Mouse (Mus musculus) liver, embryonic 13.5 days (tissue): ENCODE measurements at regions not wholly inside any gene's neighbourhood (a gene's known extent, or its start where the extent isn't known, plus 50 kb on each side); places are given as distances from the start of the nearest gene placed in this dataset.

Source experiments
- ATAC-seq: fragments of 200-750 bp; cut with Nextera tagmentation; 2 replicates; pipeline ENCODE4 v1.8.0; 2017; ENCODE audit warnings: low read depth, mild to moderate bottlenecking, moderate number of reproducible peaks, moderate library complexity
- DNase-seq: peaks from one replicate; pipeline ENCODE4 v3.0.0; 2022
- H3K27ac ChIP-seq: fragments of 300-500 bp; sonication (generic); 2 replicates; pipeline ENCODE4 v1.5.1; 2015; ENCODE audit warnings: moderate library complexity, mild to moderate bottlenecking, inconsistent platforms
- H3K27me3 ChIP-seq: fragments of 300-500 bp; sonication (generic); 2 replicates; pipeline ENCODE4 v1.6.1; 2015; ENCODE audit warnings: mild to moderate bottlenecking, inconsistent platforms
- H3K36me3 ChIP-seq: fragments of 300-500 bp; sonication (generic); 2 replicates; pipeline ENCODE4 v1.6.1; 2015; ENCODE audit warnings: mild to moderate bottlenecking, inconsistent platforms
- H3K4me1 ChIP-seq: fragments of 300-500 bp; sonication (generic); replicated peaks from 2 replicates; pipeline ENCODE4 v1.6.1; 2015; ENCODE audit warnings: inconsistent platforms
- H3K4me2 ChIP-seq: fragments of 300-500 bp; sonication (generic); 2 replicates; pipeline ENCODE4 v1.6.1; 2015; ENCODE audit warnings: inconsistent platforms, mild to moderate bottlenecking, moderate library complexity
- H3K4me3 ChIP-seq: fragments of 300-500 bp; sonication (generic); replicated peaks from 2 replicates; pipeline ENCODE4 v1.5.1; 2015; ENCODE audit warnings: mild to moderate bottlenecking, inconsistent platforms
- H3K9ac ChIP-seq: fragments of 300-500 bp; sonication (generic); 2 replicates; pipeline ENCODE4 v1.6.1; 2015; ENCODE audit warnings: mild to moderate bottlenecking, inconsistent platforms
- H3K9me3 ChIP-seq: fragments of 300-500 bp; sonication (generic); replicated peaks from 2 replicates; pipeline ENCODE4 v1.6.1; 2016; ENCODE audit warnings: inconsistent platforms
- WGBS: fragments of 180-500 bp; shearing (Covaris S2); methylation state at CpG from one replicate; pipeline ENCODE4 v1.1.7; 2015; ENCODE audit not compliant: insufficient replicate concordance; 5-methylcytosine and 5-hydroxymethylcytosine counted together

DNA sequence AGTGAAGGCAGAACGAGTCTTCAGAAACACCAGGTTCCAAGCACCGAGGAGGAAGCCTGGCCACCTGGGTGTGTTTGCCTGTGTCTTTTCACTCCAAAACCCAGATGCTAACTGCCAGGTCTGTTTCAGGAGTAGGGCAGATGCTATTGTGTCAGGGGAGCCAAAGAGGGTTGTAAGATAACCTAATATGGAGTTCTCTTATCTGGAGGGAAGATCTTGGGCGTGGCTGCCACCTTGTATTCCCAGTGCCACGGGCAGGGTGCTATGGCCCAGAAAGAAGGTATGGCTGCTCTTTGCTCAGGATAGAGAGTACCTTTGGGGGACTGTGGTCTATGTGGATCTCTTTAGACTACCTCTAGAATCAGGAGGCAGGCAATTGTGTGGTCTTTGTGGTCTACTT lies 216.0 kb upstream of the Atp5g3 start:
- H3K9me3 ChIP-seq = no peaks in the 10 kb centered on the region
- no peak overlapping the region for H3K4me2 ChIP-seq
- no peaks in the 10 kb centered on the region for H3K4me1 ChIP-seq
- 44% methylated on average over 4 of the region's 4 CpGs for WGBS
- DNase-seq (no peak), ATAC-seq (no peak)
- H3K9ac ChIP-seq = no peak overlapping the region
- H3K4me3 ChIP-seq = no peak overlapping the region
- H3K36me3 ChIP-seq = no peaks in the 10 kb centered on the region
- no peak overlapping the region for H3K27ac ChIP-seq
- peaks cover 32% of the 10 kb centered on the region for H3K27me3 ChIP-seq

GRCm38 (mm10) chr2:74124252-74124651 lies 213.1 kb upstream of the Atp5g3 start:
- ATAC-seq = no peak
- no peaks in the 10 kb centered on the region for H3K9me3 ChIP-seq
- H3K27ac ChIP-seq = no peak overlapping the region
- WGBS = 26% methylated on average over 2 of the region's 2 CpGs
- no peak for DNase-seq
- H3K27me3 ChIP-seq = peaks cover 8% of the 10 kb centered on the region
- no peak overlapping the region for H3K4me2 ChIP-seq
- H3K9ac ChIP-seq = no peak overlapping the region
- H3K4me3 ChIP-seq = no peak overlapping the region
- no peaks in the 10 kb centered on the region for H3K4me1 ChIP-seq
- no peaks in the 10 kb centered on the region for H3K36me3 ChIP-seq

- no peaks in the 10 kb centered on the region for H3K4me1 ChIP-seq
- no peak overlapping the region for H3K27ac ChIP-seq
- peaks cover under 1% of the 10 kb centered on the region; the same call in 1 of the 2 replicates for H3K27me3 ChIP-seq
- no peak overlapping the region for H3K4me3 ChIP-seq
- no peak overlapping the region for H3K4me2 ChIP-seq
- H3K9me3 ChIP-seq = no peaks in the 10 kb centered on the region
- 58% methylated on average over 6 of the region's 6 CpGs for WGBS
- ATAC-seq = no peak
- no peak for DNase-seq
- H3K9ac ChIP-seq = no peak overlapping the region
- H3K36me3 ChIP-seq = no peaks in the 10 kb centered on the region
These were observed 212.4 kb upstream of the Atp5g3 start for GRCm38 (mm10) chr2:74123360-74124074.

GRCm38 (mm10) chr2:74122937-74123336 lies 211.8 kb upstream of the Atp5g3 start:
- no peak overlapping the region for H3K4me2 ChIP-seq
- no peaks in the 10 kb centered on the region for H3K9me3 ChIP-seq
- no peaks in the 10 kb centered on the region; the same call in 1 of the 2 replicates for H3K27me3 ChIP-seq
- 64% methylated on average over 2 of the region's 2 CpGs for WGBS
- H3K4me3 ChIP-seq = no peak overlapping the region
- ATAC-seq = no peak
- no peak overlapping the region for H3K27ac ChIP-seq
- H3K4me1 ChIP-seq = no peaks in the 10 kb centered on the region
- DNase-seq = no peak
- no peaks in the 10 kb centered on the region for H3K36me3 ChIP-seq
- H3K9ac ChIP-seq = no peak overlapping the region

DNA sequence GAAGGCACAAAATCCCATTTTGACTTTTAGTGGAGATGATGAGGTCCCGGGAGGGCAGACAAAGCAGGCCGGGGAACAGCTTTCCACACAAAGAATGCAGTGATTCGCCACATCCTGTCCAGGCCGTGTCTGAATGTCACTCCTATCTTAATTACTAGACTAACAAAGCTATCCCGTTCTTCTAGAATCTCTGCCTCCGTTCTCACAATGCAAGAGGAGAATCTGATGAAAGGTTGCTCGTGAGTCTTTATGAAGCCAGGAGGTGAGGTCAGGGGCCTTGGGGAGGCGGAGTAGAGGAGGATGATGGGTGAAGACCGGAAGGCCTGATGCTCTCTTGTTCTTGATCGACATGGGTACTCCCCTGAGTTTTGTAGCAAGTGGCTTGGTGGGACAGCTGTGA lies 208.9 kb upstream of the Atp5g3 start:
- Histone ChIP-seq H3K27me3 (no peaks in the 10 kb centered on the region), H3K9ac (no peak overlapping the region), H3K4me2 (no peak overlapping the region), H3K4me1 (no peaks in the 10 kb centered on the region), H3K36me3 (no peaks in the 10 kb centered on the region), H3K27ac (no peak overlapping the region), H3K9me3 (no peaks in the 10 kb centered on the region), H3K4me3 (no peak overlapping the region)
- ATAC-seq = no peak
- DNase-seq = no peak
- 49% methylated on average over 10 of the region's 10 CpGs for WGBS

DNA sequence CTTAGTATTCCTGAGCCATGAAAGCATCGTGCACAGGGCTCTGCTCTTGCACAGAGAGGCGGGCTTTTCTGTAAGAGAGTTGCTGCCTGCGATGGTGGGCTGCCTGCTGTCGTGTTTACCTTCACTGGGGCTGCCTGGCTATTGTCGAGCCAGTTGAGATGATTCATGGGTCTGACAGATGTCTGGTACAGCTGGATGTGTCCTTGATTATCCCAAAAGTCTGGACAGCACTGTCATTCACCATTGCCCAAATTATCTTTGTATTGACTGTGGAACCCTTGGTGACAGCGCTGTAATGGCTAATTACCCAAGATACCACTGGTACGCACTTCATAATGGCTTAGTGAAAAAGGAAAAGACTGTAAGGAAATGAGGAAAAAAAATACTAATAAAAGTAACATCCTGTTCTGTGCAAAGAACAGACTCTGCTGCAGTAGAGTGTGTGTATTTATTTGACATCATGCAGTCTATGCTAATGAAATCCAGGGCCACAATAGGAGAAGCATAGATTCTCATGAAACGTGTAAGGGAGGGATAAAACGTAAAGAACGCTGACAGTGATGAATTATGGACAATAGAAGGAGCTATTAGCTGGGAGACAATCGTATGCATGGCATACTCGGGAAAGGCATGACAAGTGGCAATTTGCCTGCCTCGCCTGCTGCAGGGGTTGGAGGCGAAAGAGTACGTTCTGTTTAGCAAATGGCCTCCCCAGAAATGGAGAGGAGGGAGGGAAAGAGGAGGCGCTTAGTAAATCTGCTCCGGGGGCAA lies 208.2 kb upstream of the Atp5g3 start:
- no peak overlapping the region for H3K4me2 ChIP-seq
- no peaks in the 10 kb centered on the region for H3K4me1 ChIP-seq
- 53% methylated on average over 17 of the region's 17 CpGs for WGBS
- no peaks in the 10 kb centered on the region for H3K36me3 ChIP-seq
- H3K27ac ChIP-seq = no peak overlapping the region
- DNase-seq (no peak), ATAC-seq (no peak)
- no peaks in the 10 kb centered on the region for H3K27me3 ChIP-seq
- H3K9ac ChIP-seq = no peak overlapping the region
- H3K4me3 ChIP-seq = no peak overlapping the region
- no peaks in the 10 kb centered on the region for H3K9me3 ChIP-seq

DNA sequence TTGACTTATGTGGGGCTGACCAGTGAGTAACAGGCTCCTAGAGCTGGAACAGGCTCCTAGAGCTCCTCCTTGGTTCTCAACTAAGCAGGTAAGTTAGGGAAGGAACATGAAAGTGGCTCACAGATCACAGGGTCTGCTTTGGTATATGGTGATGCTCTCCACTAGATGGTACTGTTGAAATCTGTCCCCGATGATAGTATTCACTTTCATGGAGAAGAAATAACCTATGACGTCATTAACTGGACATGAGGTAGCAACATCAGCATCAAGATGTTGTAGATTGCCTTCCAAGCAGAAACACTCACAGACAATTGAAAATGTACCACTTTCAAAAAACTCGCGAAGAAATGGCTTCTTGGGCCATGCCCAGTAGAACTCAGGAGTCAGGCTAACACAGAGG lies 195.3 kb upstream of the Atp5g3 start:
- H3K9me3 ChIP-seq = no peaks in the 10 kb centered on the region
- no peak overlapping the region for H3K4me3 ChIP-seq
- no peaks in the 10 kb centered on the region for H3K27me3 ChIP-seq
- H3K27ac ChIP-seq = no peak overlapping the region
- no peaks in the 10 kb centered on the region for H3K4me1 ChIP-seq
- no peak for ATAC-seq
- H3K9ac ChIP-seq = no peak overlapping the region
- WGBS = 65% methylated on average over 4 of the region's 4 CpGs
- H3K36me3 ChIP-seq = no peaks in the 10 kb centered on the region
- no peak for DNase-seq
- no peak overlapping the region for H3K4me2 ChIP-seq

- 58% methylated on average over 9 of the region's 9 CpGs for WGBS
- Histone ChIP-seq H3K4me2 (no peak overlapping the region), H3K27me3 (no peaks in the 10 kb centered on the region), H3K27ac (no peak overlapping the region), H3K9me3 (no peaks in the 10 kb centered on the region), H3K4me3 (no peak overlapping the region), H3K36me3 (no peaks in the 10 kb centered on the region), H3K9ac (no peak overlapping the region), H3K4me1 (no peaks in the 10 kb centered on the region)
- DNase-seq (no peak), ATAC-seq (no peak)
These were observed 188.7 kb upstream of the Atp5g3 start for GRCm38 (mm10) chr2:74099671-74100372.

- 54% methylated on average over 2 of the region's 2 CpGs for WGBS
- Histone ChIP-seq H3K4me1 (no peaks in the 10 kb centered on the region), H3K36me3 (no peaks in the 10 kb centered on the region), H3K4me2 (no peak overlapping the region), H3K9ac (no peak overlapping the region), H3K27ac (no peak overlapping the region), H3K9me3 (0 out of 2 replicates have a peak, but pooled peaks cover 3% of the 10 kb centered on the region), H3K27me3 (no peaks in the 10 kb centered on the region), H3K4me3 (no peak overlapping the region)
- ATAC-seq = no peak
- DNase-seq = no peak
These were observed 185.7 kb upstream of the Atp5g3 start for GRCm38 (mm10) chr2:74096809-74097208.

DNA sequence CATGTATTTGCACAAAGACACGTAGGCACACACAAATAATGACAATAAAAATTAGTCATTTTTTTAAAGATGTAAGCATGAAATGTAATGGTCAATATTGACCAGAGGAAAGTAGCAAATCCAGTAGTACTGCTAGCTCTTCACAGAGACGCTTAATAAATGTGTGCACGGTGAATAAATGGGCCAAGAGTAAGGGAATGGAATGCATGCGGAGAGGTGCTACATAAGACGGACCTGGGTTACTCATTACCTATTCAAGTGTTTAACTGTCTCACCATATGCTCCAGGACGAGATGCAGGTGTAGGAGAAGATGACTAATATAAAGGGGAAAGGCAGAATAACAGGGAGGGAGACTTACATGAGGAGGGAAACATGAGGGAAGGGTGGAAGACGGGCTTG lies 182.4 kb upstream of the Atp5g3 start:
- Histone ChIP-seq H3K27ac (no peak overlapping the region), H3K4me2 (no peak overlapping the region), H3K4me3 (no peak overlapping the region), H3K36me3 (no peaks in the 10 kb centered on the region), H3K9ac (no peak overlapping the region), H3K27me3 (no peaks in the 10 kb centered on the region), H3K9me3 (0 out of 2 replicates have a peak, but pooled peaks cover 3% of the 10 kb centered on the region), H3K4me1 (no peaks in the 10 kb centered on the region)
- DNase-seq (no peak), ATAC-seq (no peak)
- WGBS = 67% methylated on average over 7 of the region's 7 CpGs

DNA sequence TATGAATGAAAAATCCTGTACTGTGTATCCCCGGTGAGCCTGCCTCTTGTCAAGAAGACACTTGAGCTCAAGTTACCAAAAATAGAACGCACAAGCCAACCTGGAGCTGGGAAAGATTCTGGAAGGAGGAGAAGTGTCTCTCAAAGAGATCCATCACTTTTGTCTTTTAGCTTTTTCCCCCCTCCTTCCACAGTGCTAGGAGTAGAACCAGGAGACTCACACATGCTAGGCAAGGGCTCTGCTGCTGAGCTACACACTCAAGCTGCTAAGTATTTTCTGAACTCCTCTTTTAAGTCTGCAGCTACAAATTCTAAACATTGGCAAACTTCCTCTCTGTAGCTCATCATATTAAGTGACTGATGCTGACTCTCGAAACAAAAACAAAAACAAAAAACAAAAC lies 176.2 kb upstream of the Atp5g3 start:
- no peak overlapping the region for H3K4me2 ChIP-seq
- H3K9me3 ChIP-seq = no peaks in the 10 kb centered on the region
- 58% methylated on average over 3 of the region's 3 CpGs for WGBS
- no peak overlapping the region for H3K4me3 ChIP-seq
- no peaks in the 10 kb centered on the region for H3K36me3 ChIP-seq
- DNase-seq = no peak
- no peaks in the 10 kb centered on the region for H3K4me1 ChIP-seq
- H3K9ac ChIP-seq = no peak overlapping the region
- ATAC-seq = no peak
- H3K27me3 ChIP-seq = no peaks in the 10 kb centered on the region
- H3K27ac ChIP-seq = no peak overlapping the region
